Mouse (Mus musculus) limb, embryonic 12.5 days (tissue): Measurements from ENCODE around the gene Gnai2. TPM values are rescaled to one million over a fixed set of nuclear protein-coding genes. Genes with fewer than 3 reads are reported as not detected.

ENCODE experiments used
- ATAC-seq: fragments of 200-750 bp; cut with Nextera tagmentation; 2 replicates; pipeline ENCODE4 v1.8.0; 2017; ENCODE audit warnings: low read depth, moderate TSS enrichment; ENCODE audit not compliant: insufficient number of reproducible peaks, insufficient read depth, low FRiP score, low TSS enrichment
- H3K27ac ChIP-seq: fragments of 300-500 bp; sonication (generic); 2 replicates; pipeline ENCODE4 v1.5.1; 2016; ENCODE audit warnings: mild to moderate bottlenecking, moderate library complexity
- H3K27me3 ChIP-seq: fragments of 300-500 bp; sonication (generic); 2 replicates; pipeline ENCODE4 v1.6.1; 2016; ENCODE audit warnings: mild to moderate bottlenecking, moderate library complexity
- H3K36me3 ChIP-seq: fragments of 300-500 bp; sonication (generic); 2 replicates; pipeline ENCODE4 v1.6.1; 2016; ENCODE audit warnings: mild to moderate bottlenecking, moderate library complexity
- H3K4me1 ChIP-seq: fragments of 300-500 bp; sonication (generic); replicated peaks from 2 replicates; pipeline ENCODE4 v1.6.1; 2016
- H3K4me2 ChIP-seq: fragments of 300-500 bp; sonication (generic); 2 replicates; pipeline ENCODE4 v1.6.1; 2016; ENCODE audit warnings: mild to moderate bottlenecking, moderate library complexity
- H3K4me3 ChIP-seq: fragments of 300-500 bp; sonication (generic); replicated peaks from 2 replicates; pipeline ENCODE4 v1.5.1; 2016; ENCODE audit warnings: mild to moderate bottlenecking
- H3K9ac ChIP-seq: fragments of 300-500 bp; sonication (generic); replicated peaks from 2 replicates; pipeline ENCODE4 v1.6.1; 2016; ENCODE audit warnings: mild to moderate bottlenecking, moderate library complexity
- H3K9me3 ChIP-seq: fragments of 300-500 bp; sonication (generic); 2 replicates; pipeline ENCODE4 v1.6.1; 2016; ENCODE audit warnings: mild to moderate bottlenecking, moderate library complexity
- WGBS: fragments of 180-500 bp; shearing (Covaris S2); methylation state at CpG from one replicate; pipeline ENCODE4 v1.1.7; 2016; 5-methylcytosine and 5-hydroxymethylcytosine counted together
- polyA plus RNA-seq: library from polyadenylated mRNA; unstranded; fragments of >200 nt; fragmentation: Nextera tagmentation; extraction: Ambion mirVana; gene quantifications from 2 replicates; pipeline ENCODE4 v1.2.1, GENCODE M21; 2016

The Gnai2 gene
- polyA plus RNA-seq, 1 experiment from 2014 or later = 400 TPM

DNA sequence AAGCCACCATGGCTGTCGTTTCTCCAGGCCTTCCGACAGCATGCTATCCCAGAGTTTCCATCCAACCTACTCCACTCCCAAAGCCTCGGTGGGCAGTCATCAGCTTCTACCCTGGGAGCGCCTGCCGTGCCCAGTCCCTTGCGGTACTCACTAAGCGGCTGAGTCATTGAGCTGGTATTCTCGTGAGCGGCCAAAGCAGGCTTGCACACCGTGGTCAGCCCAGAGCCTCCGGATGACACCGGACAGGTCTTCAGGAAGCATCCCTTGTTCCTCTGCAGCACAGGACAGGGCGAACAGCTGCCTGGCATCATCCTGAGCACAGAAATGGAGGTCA is 15.7 kb downstream of the Gnai2 start:
- H3K9ac ChIP-seq = no peak overlapping the region
- H3K27ac ChIP-seq = no peak overlapping the region; the same call in 1 of the 2 replicates
- 0 out of 2 replicates have a peak, but pooled peaks cover 3% of the 10 kb centered on the region for H3K4me1 ChIP-seq
- H3K4me2 ChIP-seq = no peak overlapping the region
- WGBS = 81% methylated on average over 13 of the region's 13 CpGs
- no peaks in the 10 kb centered on the region for H3K9me3 ChIP-seq
- no peaks in the 10 kb centered on the region for H3K27me3 ChIP-seq
- H3K4me3 ChIP-seq = no peak overlapping the region
- no peak for ATAC-seq
- peaks cover 87% of the 10 kb centered on the region for H3K36me3 ChIP-seq

DNA sequence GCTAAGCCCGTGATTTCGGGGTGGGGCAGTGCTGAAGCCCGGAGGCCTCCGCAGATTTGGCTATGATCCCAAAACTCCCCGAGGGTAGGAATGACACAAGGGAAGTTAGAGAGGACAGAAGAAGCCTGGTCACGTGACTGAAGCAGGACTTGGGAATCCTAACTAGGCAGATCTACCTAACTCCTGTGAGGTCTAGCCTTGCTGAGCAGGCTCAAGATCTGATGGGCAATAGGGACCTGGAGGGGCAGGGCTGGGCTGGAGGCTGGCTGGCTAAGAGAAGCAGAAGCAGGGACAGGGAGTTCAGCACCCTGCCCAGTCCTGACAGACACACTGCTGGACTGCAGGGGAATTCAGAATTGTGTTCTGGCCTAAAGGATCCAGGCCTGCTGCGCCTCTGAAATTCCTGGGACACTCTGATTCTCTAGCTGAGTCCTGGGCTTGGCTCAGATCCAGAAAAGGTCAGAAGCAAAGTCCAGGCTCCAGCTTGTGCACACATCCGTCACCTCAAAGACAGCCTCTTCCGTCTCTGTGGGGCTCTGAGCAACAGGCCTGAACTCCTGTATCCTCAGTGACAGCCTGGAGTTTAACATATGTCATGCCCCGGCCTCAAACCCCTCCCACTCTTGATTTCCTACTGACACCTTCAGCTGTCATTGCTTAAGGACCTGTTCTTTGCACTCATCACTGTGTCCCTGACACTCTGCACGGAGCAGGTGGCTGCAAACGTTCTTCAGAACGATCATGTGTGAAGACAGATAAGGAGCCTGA is 16.2 kb downstream of the Gnai2 start:
- 73% methylated on average over 13 of the region's 13 CpGs for WGBS
- H3K4me2 ChIP-seq = no peak overlapping the region
- no peak overlapping the region for H3K9ac ChIP-seq
- H3K4me1 ChIP-seq = 0 out of 2 replicates have a peak, but pooled peaks cover 3% of the 10 kb centered on the region
- peaks cover 87% of the 10 kb centered on the region for H3K36me3 ChIP-seq
- no peaks in the 10 kb centered on the region for H3K9me3 ChIP-seq
- ATAC-seq = no peak
- no peak overlapping the region; the same call in 1 of the 2 replicates for H3K27ac ChIP-seq
- no peaks in the 10 kb centered on the region for H3K27me3 ChIP-seq
- H3K4me3 ChIP-seq = no peak overlapping the region

DNA sequence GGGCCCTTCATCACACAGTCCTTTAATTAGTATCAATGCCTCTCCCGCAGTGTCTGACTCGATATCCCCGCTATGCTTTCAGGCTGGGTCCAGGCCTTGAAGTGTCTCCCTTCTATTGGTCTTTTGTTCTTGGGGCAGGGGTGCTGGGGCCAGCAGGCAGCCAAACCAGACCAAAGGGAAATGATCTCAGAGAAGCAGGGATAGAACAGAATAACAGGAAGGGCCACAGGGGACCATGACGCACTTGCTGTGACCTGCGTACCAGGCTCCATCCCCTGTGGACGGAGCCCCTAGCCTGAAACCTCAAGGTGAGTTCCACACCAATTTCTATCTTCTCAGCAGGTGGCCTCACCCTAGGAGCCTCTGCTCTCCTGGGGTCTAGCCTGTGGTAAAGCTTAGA is 17.1 kb downstream of the Gnai2 start:
- H3K36me3 ChIP-seq = peaks cover 85% of the 10 kb centered on the region
- no peak overlapping the region for H3K27ac ChIP-seq
- no peak overlapping the region for H3K9ac ChIP-seq
- peaks cover 6% of the 10 kb centered on the region; the same call in 1 of the 2 replicates for H3K4me1 ChIP-seq
- WGBS = 94% methylated on average over 6 of the region's 6 CpGs
- ATAC-seq = no peak
- H3K4me2 ChIP-seq = no peak overlapping the region
- H3K27me3 ChIP-seq = no peaks in the 10 kb centered on the region
- H3K4me3 ChIP-seq = no peak overlapping the region
- H3K9me3 ChIP-seq = no peaks in the 10 kb centered on the region

DNA sequence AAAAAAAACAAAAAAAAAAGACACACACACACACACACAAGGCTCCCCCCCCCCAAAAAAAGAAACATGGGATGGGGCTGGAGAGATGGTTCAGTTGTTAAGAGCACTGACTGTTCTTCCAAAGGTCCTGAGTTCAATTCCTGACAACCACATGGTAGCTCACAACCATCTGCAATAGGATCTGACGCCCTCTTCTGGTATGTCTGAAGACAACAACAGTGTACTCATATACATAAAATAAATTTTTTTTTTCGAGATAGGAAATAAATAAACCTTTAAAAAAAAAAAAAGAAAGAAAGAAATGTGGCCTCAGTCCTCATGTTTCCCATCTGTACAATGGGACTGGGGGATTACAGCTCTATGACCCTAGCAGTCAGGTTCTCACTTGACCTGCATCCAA is 17.7 kb downstream of the Gnai2 start:
- WGBS = 79% methylated on average over 2 of the region's 2 CpGs
- H3K4me2 ChIP-seq = no peak overlapping the region
- H3K9ac ChIP-seq = no peak overlapping the region
- H3K27me3 ChIP-seq = no peaks in the 10 kb centered on the region
- peaks cover 79% of the 10 kb centered on the region for H3K36me3 ChIP-seq
- no peak for ATAC-seq
- peaks cover 9% of the 10 kb centered on the region; the same call in 1 of the 2 replicates for H3K4me1 ChIP-seq
- H3K9me3 ChIP-seq = no peaks in the 10 kb centered on the region
- H3K4me3 ChIP-seq = no peak overlapping the region
- H3K27ac ChIP-seq = no peak overlapping the region

DNA sequence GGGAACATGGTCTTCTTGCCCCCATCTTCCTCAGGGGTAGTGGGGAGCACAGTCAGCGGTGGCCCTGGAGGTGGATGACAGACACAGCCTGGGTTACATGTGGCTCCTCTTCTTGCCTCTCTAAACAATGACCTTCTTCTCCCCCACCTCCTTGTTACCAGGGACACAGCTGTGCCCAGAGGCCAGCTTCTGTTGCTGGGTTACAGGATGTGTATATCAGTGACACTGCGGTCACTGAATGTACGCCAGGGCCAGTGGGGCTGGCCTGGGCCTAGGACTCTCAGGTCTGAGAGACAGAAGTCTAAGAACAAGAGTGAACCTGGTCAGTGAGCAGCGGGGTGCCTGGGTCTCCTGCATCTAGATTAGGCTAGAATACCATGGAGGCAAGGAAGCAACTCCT is 20.1 kb downstream of the Gnai2 start:
- Histone ChIP-seq H3K4me3 (no peak overlapping the region), H3K36me3 (peaks cover 65% of the 10 kb centered on the region), H3K9me3 (no peaks in the 10 kb centered on the region), H3K4me1 (peaks cover 33% of the 10 kb centered on the region), H3K27ac (no peak overlapping the region), H3K27me3 (no peaks in the 10 kb centered on the region), H3K9ac (no peak overlapping the region), H3K4me2 (no peak overlapping the region)
- no peak for ATAC-seq
- 87% methylated on average over 4 of the region's 4 CpGs for WGBS

DNA sequence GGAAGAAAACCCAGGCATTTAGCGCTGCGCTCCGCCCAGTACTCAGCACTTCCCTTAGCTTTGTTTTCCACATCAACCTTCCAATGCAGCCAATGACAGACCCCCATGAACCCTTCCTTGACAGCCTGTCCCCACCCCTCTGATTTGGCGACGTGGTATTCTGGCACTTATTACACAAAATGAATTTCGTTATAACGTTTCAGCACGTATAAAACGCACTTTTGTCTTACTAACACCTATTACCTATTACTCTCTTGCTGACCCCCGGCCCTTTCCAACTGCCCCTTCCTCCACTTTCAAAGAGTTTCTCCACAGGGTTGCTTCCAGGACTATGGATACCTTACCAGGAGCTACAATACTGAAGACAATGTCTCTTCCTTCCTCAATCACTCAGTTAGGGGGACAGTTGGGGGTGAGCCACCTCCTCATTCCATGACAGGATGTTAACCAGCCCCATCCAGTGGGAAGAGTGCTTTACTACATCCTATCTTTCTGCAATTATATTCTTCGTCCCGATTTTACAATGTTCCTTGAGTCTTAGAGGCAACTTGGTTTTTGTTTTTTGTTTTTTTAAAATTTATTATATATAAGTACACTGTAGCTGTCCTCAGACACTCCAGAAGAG is 22.1 kb downstream of the Gnai2 start:
- no peak; the same call in 1 of the 2 replicates for ATAC-seq
- Histone ChIP-seq H3K36me3 (peaks cover 46% of the 10 kb centered on the region), H3K4me2 (peak overlapping the region; percentile 70), H3K9me3 (no peaks in the 10 kb centered on the region), H3K4me1 (peaks cover 49% of the 10 kb centered on the region), H3K9ac (peak overlapping the region; percentile 45), H3K4me3 (peak overlapping the region; percentile 39), H3K27ac (peak overlapping the region; percentile 91), H3K27me3 (no peaks in the 10 kb centered on the region)
- WGBS = 12% methylated on average over 12 of the region's 12 CpGs

DNA sequence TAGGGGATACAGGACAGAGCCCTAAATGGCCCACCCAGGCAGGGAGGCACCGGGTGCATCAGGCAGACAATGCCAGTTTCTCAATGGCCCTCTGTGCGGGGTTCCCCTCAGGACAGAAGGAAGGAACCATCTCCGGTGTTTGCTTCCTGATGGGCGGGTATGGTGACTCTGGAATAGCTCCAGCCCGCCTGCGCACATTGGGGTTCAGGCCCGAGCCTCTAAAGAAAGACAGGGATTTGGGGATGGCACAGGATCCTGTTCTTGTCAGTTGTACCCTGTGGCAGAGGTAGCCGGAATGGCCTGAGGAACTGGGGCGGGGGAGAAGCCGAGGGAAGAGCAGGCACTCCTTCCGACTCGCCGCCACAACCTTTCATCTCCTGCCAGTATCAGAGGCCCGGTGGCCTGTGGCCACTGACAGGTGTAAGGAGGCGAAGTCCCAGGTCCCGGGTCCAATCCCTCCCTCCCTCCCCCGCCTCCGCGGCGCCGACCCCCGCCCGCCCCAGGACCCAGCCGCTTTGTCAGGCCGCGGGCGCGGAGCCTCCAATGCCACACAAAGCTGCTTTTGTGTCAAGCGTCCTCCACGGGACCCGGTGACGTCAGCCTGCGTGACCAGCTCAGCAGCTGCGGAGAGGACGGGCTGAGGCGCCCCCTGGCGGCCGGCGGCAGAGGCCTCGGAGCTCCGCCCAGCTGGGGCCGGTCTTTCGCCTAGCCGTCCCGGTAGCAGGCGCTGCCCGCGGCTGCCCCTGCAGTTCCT is 22.8 kb downstream of the Gnai2 start:
- Histone ChIP-seq H3K36me3 (peaks cover 39% of the 10 kb centered on the region), H3K4me2 (peak overlapping the region; percentile 70), H3K4me3 (peak overlapping the region; percentile 39), H3K9ac (peak overlapping the region; percentile 60), H3K4me1 (peaks cover 56% of the 10 kb centered on the region), H3K27me3 (no peaks in the 10 kb centered on the region), H3K27ac (peak overlapping the region; percentile 91), H3K9me3 (no peaks in the 10 kb centered on the region)
- WGBS = 9% methylated on average over 46 of the region's 48 CpGs
- ATAC-seq = peak; percentile 87

DNA sequence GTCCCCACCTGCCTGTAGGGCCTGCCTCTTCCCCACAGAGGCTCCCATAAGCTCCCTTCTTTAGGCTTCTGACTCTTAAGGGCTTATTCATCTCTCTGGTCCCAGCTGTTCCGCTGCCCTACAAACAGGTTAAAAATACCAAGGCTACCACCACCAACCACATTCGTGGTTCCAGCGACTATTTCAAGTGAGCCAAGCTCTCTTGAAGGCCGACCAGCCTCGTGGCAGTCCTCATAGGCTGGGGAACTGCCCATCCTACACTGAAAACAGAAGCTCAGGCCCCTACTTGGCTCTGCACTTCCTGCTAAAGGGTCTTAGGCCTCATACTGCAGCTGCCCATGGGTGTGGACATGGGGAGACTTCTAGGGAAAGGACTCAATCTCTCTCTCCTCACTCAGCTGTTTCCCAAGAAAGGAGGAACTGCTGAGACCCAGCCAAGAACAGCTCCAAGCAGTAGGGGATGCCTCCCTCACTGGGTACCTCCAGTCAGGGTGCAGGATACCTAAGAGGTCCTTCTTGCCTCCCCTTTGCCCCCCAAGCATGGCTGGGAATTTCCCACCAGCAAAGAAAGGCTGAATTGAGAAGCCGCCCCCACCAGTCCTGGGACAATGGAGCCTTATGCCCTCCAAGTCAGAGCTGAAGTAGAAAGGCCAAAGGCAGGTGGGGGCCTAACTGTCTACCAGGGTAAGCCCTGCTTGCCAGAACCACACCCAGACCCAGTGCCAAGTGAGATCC is 23.5 kb downstream of the Gnai2 start:
- Histone ChIP-seq H3K9me3 (no peaks in the 10 kb centered on the region), H3K4me1 (peaks cover 63% of the 10 kb centered on the region), H3K9ac (peak overlapping the region; percentile 60; the same call in 1 of the 2 replicates), H3K27ac (peak overlapping the region; percentile 91), H3K4me3 (peak overlapping the region; percentile 39), H3K27me3 (no peaks in the 10 kb centered on the region), H3K36me3 (peaks cover 33% of the 10 kb centered on the region), H3K4me2 (peak overlapping the region; percentile 70)
- ATAC-seq = no peak; the same call in none of the 2 replicates
- 79% methylated on average over 6 of the region's 6 CpGs for WGBS

DNA sequence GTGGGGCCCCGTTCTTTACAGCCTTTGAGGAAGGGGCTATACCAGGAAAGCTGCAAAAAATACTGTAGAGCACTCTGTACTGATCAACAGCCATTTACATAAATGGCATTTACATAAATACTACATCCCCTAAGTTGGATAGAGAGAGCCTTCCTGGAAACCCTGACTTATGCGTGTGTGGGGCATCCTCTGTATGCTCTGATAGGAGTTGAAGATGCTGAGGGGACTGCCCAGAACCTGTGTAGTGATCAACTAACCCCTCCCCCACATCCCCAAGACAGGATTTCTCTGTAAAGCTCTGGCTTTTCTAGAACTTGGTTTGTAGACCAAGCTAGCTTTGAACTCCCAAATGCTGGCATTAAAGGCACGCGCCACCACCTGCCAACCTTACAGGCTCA is 25.7 kb downstream of the Gnai2 start:
- ATAC-seq = no peak
- H3K4me2 ChIP-seq = peak overlapping the region; percentile 56; the same call in 1 of the 2 replicates
- peak overlapping the region; percentile 74 for H3K27ac ChIP-seq

DNA sequence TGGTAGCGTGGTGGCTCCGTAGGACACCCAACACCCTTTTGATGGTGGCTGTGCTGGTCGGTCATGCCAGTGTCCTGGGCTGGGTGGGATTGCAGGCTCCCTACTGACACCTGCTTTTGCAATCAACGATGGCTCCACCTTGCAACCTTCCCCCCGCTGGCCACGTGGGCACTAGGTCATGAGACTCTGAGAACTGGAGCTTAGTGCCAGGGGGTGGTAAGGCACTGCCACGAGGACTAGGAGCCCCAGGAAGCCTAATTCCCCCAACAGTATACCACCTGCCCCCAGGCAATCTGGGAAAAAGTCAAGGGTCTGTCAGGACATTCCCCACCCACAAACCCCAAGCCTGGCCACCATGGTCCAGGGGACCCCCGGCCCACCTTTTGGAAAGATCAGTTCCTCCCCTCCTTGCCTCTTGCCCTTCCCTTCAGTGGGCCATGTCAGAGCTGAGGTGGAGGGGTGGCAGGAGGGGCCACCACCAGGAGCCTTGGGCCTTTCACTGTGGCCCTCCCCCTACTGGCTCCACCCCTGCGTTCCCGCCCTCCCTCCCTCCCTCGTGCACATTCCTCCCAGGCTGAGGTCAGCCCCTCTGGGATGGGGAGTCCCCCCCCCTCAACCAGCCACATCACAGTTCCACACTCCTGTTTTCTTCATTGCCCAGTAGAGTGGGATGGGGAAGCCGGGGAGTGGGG is 26.3 kb downstream of the Gnai2 start, which contains the start of gene Sema3b:
Gene Sema3b, minus strand, starts transcription at position 489 of the 692 bp plus-strand sequence.
- WGBS = 36% methylated on average over 12 of the region's 12 CpGs

More for the DNA sequence above, 25.7 kb downstream of the Gnai2 start:
- H3K9ac ChIP-seq = no peak overlapping the region
- H3K4me3 ChIP-seq = no peak overlapping the region
- H3K4me1 ChIP-seq = peaks cover 85% of the 10 kb centered on the region
- no peaks in the 10 kb centered on the region for H3K27me3 ChIP-seq
- H3K36me3 ChIP-seq = peaks cover 11% of the 10 kb centered on the region
- no peaks in the 10 kb centered on the region for H3K9me3 ChIP-seq
- 62% methylated on average over 4 of the region's 4 CpGs for WGBS

More for the DNA sequence above, 26.3 kb downstream of the Gnai2 start, which contains the start of gene Sema3b:
- 0 out of 2 replicates have a peak within 1 kb of the TSS, but pooled peaks have one; percentile 18 for H3K9ac ChIP-seq
- H3K27me3 ChIP-seq = no peaks in the 10 kb centered on the region
- peak within 1 kb of the TSS; percentile 56 for H3K4me2 ChIP-seq
- H3K36me3 ChIP-seq = peaks cover 6% of the 10 kb centered on the region
- H3K4me1 ChIP-seq = peaks cover 91% of the 10 kb centered on the region
- no peaks in the 10 kb centered on the region for H3K9me3 ChIP-seq
- H3K27ac ChIP-seq = peak within 1 kb of the TSS; percentile 74
- peak; percentile 6; the same call in 1 of the 2 replicates for ATAC-seq
- H3K4me3 ChIP-seq = no peak within 1 kb of the TSS
